Mouse (Mus musculus): ENCODE results near the gene Clip4. TPM values are rescaled to one million over a fixed set of nuclear protein-coding genes. Genes with fewer than 3 reads are reported as not detected.

Clip4 gene
- polyA plus RNA-seq, 1 experiment from 2014 or later, result 15.3 TPM

DNA sequence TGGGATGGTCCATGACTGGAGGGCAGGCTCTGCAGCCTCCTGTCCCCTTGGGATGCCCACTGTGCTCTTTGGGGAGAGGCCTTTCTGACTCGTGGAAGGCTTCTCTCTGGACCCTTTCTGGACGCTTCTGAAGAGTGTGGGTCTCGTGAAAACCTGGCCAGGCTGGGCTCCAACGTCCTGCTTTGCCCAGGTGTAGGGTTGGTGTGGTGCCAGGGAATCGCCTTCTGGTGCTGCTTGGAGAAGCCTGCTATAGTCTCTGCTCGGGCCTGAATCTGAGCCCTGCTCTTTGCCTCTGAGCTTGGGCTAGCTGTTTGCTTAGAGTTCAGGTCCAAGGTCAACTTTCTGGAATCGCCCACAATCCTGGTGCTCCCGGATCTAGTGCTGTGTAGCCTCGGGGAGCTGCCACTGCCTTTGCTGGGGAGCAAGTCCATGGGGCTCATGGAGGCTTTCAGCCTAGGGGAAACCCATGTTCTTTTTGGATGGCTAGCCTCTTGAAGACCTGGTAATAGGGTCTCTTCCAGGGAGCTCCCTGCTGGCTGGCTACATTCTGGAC is 18.6 kb upstream of the Clip4 start:
- ATAC-seq (ENCODE audit: low read depth) (no peak), DNase-seq (ENCODE audit: low spot score) (no peak)
- no peaks in the 10 kb centered on the region for H3K4me1 ChIP-seq (ENCODE audit: control insufficient read depth, insufficient read depth, low read length)
- no peak overlapping the region for H3K9ac ChIP-seq (ENCODE audit: low read depth, low read length)
- H3K4me3 ChIP-seq (ENCODE audit: low read depth, low read length), result no peak overlapping the region
- no peaks in the 10 kb centered on the region for H3K9me3 ChIP-seq (ENCODE audit: control insufficient read depth, low read length)
- no peaks in the 10 kb centered on the region for H3K36me3 ChIP-seq (ENCODE audit: control insufficient read depth, insufficient read depth, low read length)
- no peak overlapping the region for H3K27ac ChIP-seq (replicated peaks; ENCODE audit: low read depth, low read length)
- H3K4me2 ChIP-seq (ENCODE audit: low read depth, low read length), result no peak overlapping the region
- WGBS, result 79% methylated on average over 8 of the region's 9 CpGs
- H3K27me3 ChIP-seq (replicated peaks; ENCODE audit: control insufficient read depth, insufficient read depth, low read length), result no peaks in the 10 kb centered on the region

DNA sequence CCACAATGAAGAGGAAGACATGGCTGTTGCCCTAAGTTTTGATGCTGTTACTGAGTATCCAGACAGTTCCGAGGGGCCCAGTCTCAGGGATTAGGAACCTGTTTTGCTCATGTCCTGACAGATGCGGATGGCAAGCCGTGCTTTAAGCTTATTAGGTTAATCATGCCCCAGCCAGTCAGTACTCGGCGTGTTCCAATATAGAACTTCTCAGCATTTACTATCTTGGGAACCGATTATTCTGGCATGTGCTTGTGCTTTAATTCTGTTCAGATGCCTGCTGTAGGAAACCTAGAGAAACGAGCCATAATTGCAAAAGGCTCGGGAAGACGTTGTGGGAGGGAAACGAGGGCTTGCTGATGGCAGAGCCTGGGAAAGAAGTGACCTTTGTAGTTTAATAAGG is 15.4 kb upstream of the Clip4 start, which contains the start of gene Pcare:
Pcare (minus strand) TSS at position 64 of the 400 bp plus-strand sequence.
- Histone ChIP-seq H3K4me2 (ENCODE audit: low read depth, low read length) (no peak within 1 kb of the TSS), H3K9me3 (ENCODE audit: control insufficient read depth, low read length) (no peaks in the 10 kb centered on the region), H3K27ac (replicated peaks; ENCODE audit: low read depth, low read length) (no peak within 1 kb of the TSS), H3K4me3 (ENCODE audit: low read depth, low read length) (no peak within 1 kb of the TSS), H3K4me1 (ENCODE audit: control insufficient read depth, insufficient read depth, low read length) (no peaks in the 10 kb centered on the region), H3K36me3 (ENCODE audit: control insufficient read depth, insufficient read depth, low read length) (no peaks in the 10 kb centered on the region), H3K27me3 (replicated peaks; ENCODE audit: control insufficient read depth, insufficient read depth, low read length) (no peaks in the 10 kb centered on the region), H3K9ac (ENCODE audit: low read depth, low read length) (no peak within 1 kb of the TSS)
- WGBS, result 49% methylated on average over 10 of the region's 10 CpGs
- DNase-seq (ENCODE audit: low spot score) (peak; percentile 53), ATAC-seq (ENCODE audit: low read depth) (no peak)

DNA sequence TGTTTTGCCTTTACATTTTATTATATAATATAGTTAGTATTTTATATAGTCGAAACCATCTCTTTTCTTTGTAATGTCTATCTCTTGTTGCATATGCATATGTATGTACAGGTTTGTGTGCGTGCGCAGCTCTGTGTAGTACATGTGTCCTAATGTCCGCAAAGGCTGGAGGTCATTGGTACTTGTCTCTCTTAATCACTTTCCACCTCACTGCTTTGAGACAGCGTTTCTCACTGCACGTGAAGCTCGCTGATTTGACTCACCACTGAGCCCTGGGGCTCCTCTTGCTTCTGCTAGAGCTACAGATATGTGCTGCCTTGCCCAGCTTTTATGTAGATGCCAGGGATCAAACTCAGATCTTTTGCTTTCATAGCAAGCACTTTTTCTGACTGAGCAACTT is 7.7 kb upstream of the Clip4 start:
- no peak for DNase-seq (ENCODE audit: low spot score)
- no peak for ATAC-seq (ENCODE audit: low read depth)
- 70% methylated on average over 7 of the region's 7 CpGs for WGBS
- Histone ChIP-seq H3K9me3 (ENCODE audit: control insufficient read depth, low read length) (no peaks in the 10 kb centered on the region), H3K9ac (ENCODE audit: low read depth, low read length) (no peak overlapping the region), H3K27ac (replicated peaks; ENCODE audit: low read depth, low read length) (no peak overlapping the region), H3K4me1 (ENCODE audit: control insufficient read depth, insufficient read depth, low read length) (no peaks in the 10 kb centered on the region), H3K27me3 (replicated peaks; ENCODE audit: control insufficient read depth, insufficient read depth, low read length) (no peaks in the 10 kb centered on the region), H3K4me3 (ENCODE audit: low read depth, low read length) (no peak overlapping the region), H3K4me2 (ENCODE audit: low read depth, low read length) (no peak overlapping the region), H3K36me3 (ENCODE audit: control insufficient read depth, insufficient read depth, low read length) (no peaks in the 10 kb centered on the region)

DNA sequence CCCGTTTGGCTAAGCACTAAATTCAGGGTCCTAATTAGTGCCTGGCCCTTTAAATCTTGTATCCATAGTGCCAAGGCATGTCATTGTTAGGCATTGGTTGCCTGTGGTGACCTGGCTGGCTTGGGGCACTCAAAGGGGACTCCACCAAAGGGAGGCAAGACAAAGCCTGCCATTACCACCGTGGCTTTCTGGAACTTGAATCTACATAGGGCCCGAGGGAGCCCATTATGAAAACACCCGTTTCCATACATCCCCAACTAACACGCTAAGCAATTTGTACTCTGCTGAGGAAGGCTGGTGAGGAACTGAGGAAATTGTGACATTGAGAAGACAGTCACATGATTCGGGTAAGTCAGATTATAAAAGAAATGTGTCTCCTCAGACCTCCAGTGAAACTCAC is 1.3 kb downstream of the Clip4 start:
- Histone ChIP-seq H3K36me3 (ENCODE audit: control insufficient read depth, insufficient read depth, low read length) (no peaks in the 10 kb centered on the region), H3K27me3 (replicated peaks; ENCODE audit: control insufficient read depth, insufficient read depth, low read length) (no peaks in the 10 kb centered on the region), H3K4me3 (ENCODE audit: low read depth, low read length) (no peak overlapping the region), H3K9me3 (ENCODE audit: control insufficient read depth, low read length) (no peaks in the 10 kb centered on the region), H3K4me2 (ENCODE audit: low read depth, low read length) (no peak overlapping the region), H3K9ac (ENCODE audit: low read depth, low read length) (no peak overlapping the region), H3K27ac (replicated peaks; ENCODE audit: low read depth, low read length) (no peak overlapping the region), H3K4me1 (ENCODE audit: control insufficient read depth, insufficient read depth, low read length) (no peaks in the 10 kb centered on the region)
- ATAC-seq (ENCODE audit: low read depth), result peak; percentile 55; the same call in 1 of the 2 replicates
- WGBS, result 33% methylated on average over 6 of the region's 6 CpGs
- peak; percentile 23 for DNase-seq (ENCODE audit: low spot score)

DNA sequence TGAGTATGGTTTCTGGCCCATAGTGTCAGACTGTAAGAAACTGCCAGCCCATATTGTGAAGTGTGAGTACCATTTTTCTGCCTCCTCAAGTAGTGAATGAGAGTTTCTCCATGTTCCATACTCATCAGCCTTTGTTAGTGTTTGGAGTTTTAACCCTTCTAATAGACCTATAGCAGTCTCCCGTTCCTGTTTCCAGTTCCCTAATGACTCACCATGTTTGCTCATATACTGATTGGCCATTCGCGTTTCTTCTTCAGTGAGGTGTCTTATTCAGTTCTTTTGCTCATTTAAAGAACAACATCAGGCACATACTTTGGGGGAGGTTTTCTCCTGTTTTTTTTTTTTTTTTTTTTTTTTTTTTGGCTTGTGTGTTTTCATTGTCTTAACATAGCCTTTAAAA is 2.4 kb downstream of the Clip4 start:
- 89% methylated on average over 3 of the region's 3 CpGs for WGBS
- Histone ChIP-seq H3K9me3 (ENCODE audit: control insufficient read depth, low read length) (no peaks in the 10 kb centered on the region), H3K27ac (replicated peaks; ENCODE audit: low read depth, low read length) (no peak overlapping the region), H3K9ac (ENCODE audit: low read depth, low read length) (no peak overlapping the region), H3K4me2 (ENCODE audit: low read depth, low read length) (no peak overlapping the region), H3K36me3 (ENCODE audit: control insufficient read depth, insufficient read depth, low read length) (no peaks in the 10 kb centered on the region), H3K27me3 (replicated peaks; ENCODE audit: control insufficient read depth, insufficient read depth, low read length) (no peaks in the 10 kb centered on the region), H3K4me3 (ENCODE audit: low read depth, low read length) (no peak overlapping the region), H3K4me1 (ENCODE audit: control insufficient read depth, insufficient read depth, low read length) (no peaks in the 10 kb centered on the region)
- DNase-seq (ENCODE audit: low spot score) (no peak), ATAC-seq (ENCODE audit: low read depth) (no peak)

DNA sequence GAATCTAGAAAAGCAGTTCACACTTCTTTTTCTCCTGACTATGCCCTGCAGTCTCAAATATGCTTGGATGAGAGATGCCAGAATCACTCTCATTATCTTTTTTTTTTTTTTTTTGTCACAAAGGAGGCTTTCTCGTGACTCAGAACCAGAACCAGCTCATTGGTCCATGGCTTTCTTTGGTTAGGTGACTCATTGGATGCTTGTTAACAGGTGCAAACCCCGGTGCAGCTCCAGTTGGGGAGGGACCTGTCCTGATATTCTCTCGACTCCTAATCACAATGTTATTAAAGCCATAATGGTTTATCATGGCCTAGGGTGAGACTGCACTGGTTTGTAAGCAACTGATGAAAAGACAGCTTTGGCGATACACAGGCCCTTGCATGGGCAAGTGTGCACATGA is 5.9 kb downstream of the Clip4 start:
- no peak overlapping the region for H3K4me3 ChIP-seq (ENCODE audit: low read depth, low read length)
- H3K9me3 ChIP-seq (ENCODE audit: control insufficient read depth, low read length), result peaks cover 9% of the 10 kb centered on the region; the same call in 1 of the 2 replicates
- no peak overlapping the region for H3K9ac ChIP-seq (ENCODE audit: low read depth, low read length)
- H3K27ac ChIP-seq (replicated peaks; ENCODE audit: low read depth, low read length), result no peak overlapping the region
- H3K36me3 ChIP-seq (ENCODE audit: control insufficient read depth, insufficient read depth, low read length), result no peaks in the 10 kb centered on the region
- no peak overlapping the region for H3K4me2 ChIP-seq (ENCODE audit: low read depth, low read length)
- ATAC-seq (ENCODE audit: low read depth) (no peak), DNase-seq (ENCODE audit: low spot score) (no peak)
- no peaks in the 10 kb centered on the region for H3K4me1 ChIP-seq (ENCODE audit: control insufficient read depth, insufficient read depth, low read length)
- 65% methylated on average over 4 of the region's 4 CpGs for whole genome bisulfite sequencing
- no peaks in the 10 kb centered on the region for H3K27me3 ChIP-seq (replicated peaks; ENCODE audit: control insufficient read depth, insufficient read depth, low read length)

DNA sequence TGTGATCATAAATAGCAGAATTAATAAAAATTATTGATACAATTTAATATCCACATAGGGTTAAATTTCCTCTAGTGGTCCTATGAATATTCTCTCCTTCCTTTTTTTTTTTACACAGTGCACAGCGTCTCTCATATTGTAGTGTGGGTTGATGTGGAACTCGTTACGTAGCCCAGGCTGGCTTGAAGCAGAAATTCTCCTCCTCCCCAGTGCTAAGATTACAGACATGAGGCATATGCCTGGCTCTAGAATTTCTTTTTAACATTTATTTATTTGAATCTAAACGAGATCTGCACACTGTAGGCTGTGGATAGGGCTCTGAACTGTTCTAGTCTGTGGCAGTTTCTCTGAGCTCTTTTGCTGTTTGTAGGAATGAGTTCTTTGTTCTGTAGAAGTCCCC is 7.0 kb downstream of the Clip4 start:
- Histone ChIP-seq H3K9ac (ENCODE audit: low read depth, low read length) (no peak overlapping the region), H3K4me3 (ENCODE audit: low read depth, low read length) (no peak overlapping the region), H3K4me2 (ENCODE audit: low read depth, low read length) (no peak overlapping the region), H3K9me3 (ENCODE audit: control insufficient read depth, low read length) (peaks cover 9% of the 10 kb centered on the region; the same call in 1 of the 2 replicates), H3K27me3 (replicated peaks; ENCODE audit: control insufficient read depth, insufficient read depth, low read length) (no peaks in the 10 kb centered on the region), H3K4me1 (ENCODE audit: control insufficient read depth, insufficient read depth, low read length) (no peaks in the 10 kb centered on the region), H3K36me3 (ENCODE audit: control insufficient read depth, insufficient read depth, low read length) (no peaks in the 10 kb centered on the region), H3K27ac (replicated peaks; ENCODE audit: low read depth, low read length) (no peak overlapping the region)
- DNase-seq (ENCODE audit: low spot score) (no peak), ATAC-seq (ENCODE audit: low read depth) (no peak)
- 65% methylated on average over 4 of the region's 4 CpGs for WGBS

DNA sequence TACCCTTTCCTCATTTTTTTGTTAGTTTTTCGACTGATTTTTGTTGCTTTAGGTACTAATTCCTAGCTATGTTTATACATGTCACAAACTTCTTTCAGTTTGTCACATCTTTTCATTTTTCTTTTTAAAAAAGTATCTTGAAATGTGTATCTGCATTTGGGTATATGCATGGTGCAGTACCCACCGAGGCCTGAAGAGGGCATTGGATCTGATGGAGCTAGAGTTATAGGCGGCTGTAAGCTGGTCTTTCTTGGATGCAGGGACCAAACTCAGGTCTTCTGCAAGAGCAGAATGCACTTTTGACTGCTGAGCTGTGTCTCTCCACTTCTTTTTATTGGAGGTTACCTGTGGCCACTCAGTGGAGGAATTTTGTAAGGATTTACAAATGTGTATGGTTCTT is 10.4 kb downstream of the Clip4 start:
- DNase-seq (ENCODE audit: low spot score) (no peak), ATAC-seq (ENCODE audit: low read depth) (no peak)
- peaks cover 9% of the 10 kb centered on the region; the same call in 1 of the 2 replicates for H3K9me3 ChIP-seq (ENCODE audit: control insufficient read depth, low read length)
- WGBS, result 72% methylated on average over 3 of the region's 3 CpGs
- H3K27ac ChIP-seq (replicated peaks; ENCODE audit: low read depth, low read length), result no peak overlapping the region
- no peaks in the 10 kb centered on the region for H3K36me3 ChIP-seq (ENCODE audit: control insufficient read depth, insufficient read depth, low read length)
- H3K27me3 ChIP-seq (replicated peaks; ENCODE audit: control insufficient read depth, insufficient read depth, low read length), result no peaks in the 10 kb centered on the region
- H3K4me1 ChIP-seq (ENCODE audit: control insufficient read depth, insufficient read depth, low read length), result no peaks in the 10 kb centered on the region
- no peak overlapping the region for H3K9ac ChIP-seq (ENCODE audit: low read depth, low read length)
- no peak overlapping the region for H3K4me2 ChIP-seq (ENCODE audit: low read depth, low read length)
- no peak overlapping the region for H3K4me3 ChIP-seq (ENCODE audit: low read depth, low read length)

DNA sequence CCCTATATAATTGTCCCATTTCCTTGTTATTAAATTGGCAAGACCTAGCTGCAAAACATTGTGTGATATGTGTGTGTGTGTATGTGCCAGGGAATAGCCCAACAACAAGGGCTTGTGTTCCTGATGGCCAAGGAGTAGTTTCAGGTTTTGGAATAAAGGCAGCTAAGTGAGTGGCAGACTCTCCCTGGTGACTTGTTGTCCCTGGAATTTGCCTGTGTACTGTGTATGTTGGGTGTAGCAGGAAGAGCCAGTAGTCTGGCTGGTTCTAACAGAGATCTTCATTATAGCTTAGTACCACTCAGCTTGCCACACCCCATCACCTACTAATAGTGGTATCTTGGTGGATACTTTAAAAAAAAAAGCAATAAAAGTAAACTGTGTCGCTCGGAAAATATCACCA is 12.2 kb downstream of the Clip4 start:
- H3K9ac ChIP-seq (ENCODE audit: low read depth, low read length), result no peak overlapping the region
- no peaks in the 10 kb centered on the region for H3K36me3 ChIP-seq (ENCODE audit: control insufficient read depth, insufficient read depth, low read length)
- peaks cover 9% of the 10 kb centered on the region; the same call in 1 of the 2 replicates for H3K9me3 ChIP-seq (ENCODE audit: control insufficient read depth, low read length)
- H3K27me3 ChIP-seq (replicated peaks; ENCODE audit: control insufficient read depth, insufficient read depth, low read length), result no peaks in the 10 kb centered on the region
- H3K4me1 ChIP-seq (ENCODE audit: control insufficient read depth, insufficient read depth, low read length), result peaks cover 2% of the 10 kb centered on the region; the same call in 1 of the 2 replicates
- no peak overlapping the region for H3K4me3 ChIP-seq (ENCODE audit: low read depth, low read length)
- DNase-seq (ENCODE audit: low spot score) (peak; percentile 8), ATAC-seq (ENCODE audit: low read depth) (no peak)
- WGBS, result 59% methylated on average over 2 of the region's 2 CpGs
- no peak overlapping the region for H3K27ac ChIP-seq (replicated peaks; ENCODE audit: low read depth, low read length)
- no peak overlapping the region for H3K4me2 ChIP-seq (ENCODE audit: low read depth, low read length)

Data from embryonic facial prominence, embryonic 14.5 days (tissue).